Mouse (Mus musculus) midbrain, postnatal 0 days (tissue): Measurements from ENCODE around the gene Tulp1. TPM values are rescaled to one million over a fixed set of nuclear protein-coding genes. Genes with fewer than 3 reads are reported as not detected.

Source experiments
- ATAC-seq: fragments of 200-750 bp; cut with Nextera tagmentation; 2 replicates; pipeline ENCODE4 v1.8.0; 2017; ENCODE audit warnings: moderate number of reproducible peaks, mild to moderate bottlenecking, moderate TSS enrichment, moderate library complexity; ENCODE audit not compliant: low FRiP score
- DNase-seq: peaks from one replicate; pipeline ENCODE4 v3.0.0-alpha.2; 2015; ENCODE audit warnings: low spot score
- H3K27ac ChIP-seq: fragments of 300-500 bp; sonication (generic); 2 replicates; pipeline ENCODE4 v1.5.1; 2014; ENCODE audit warnings: low read depth, mild to moderate bottlenecking, low read length, mixed read lengths
- H3K27me3 ChIP-seq: fragments of 300-500 bp; sonication (generic); 2 replicates; pipeline ENCODE4 v1.6.1; 2014; ENCODE audit warnings: low read length, control low read depth, mixed read lengths; ENCODE audit not compliant: insufficient read depth
- H3K36me3 ChIP-seq: fragments of 300-500 bp; sonication (generic); 2 replicates; pipeline ENCODE4 v1.6.1; 2014; ENCODE audit warnings: low read length, control low read depth, mixed read lengths; ENCODE audit not compliant: insufficient read depth
- H3K4me1 ChIP-seq: fragments of 300-500 bp; sonication (generic); 2 replicates; pipeline ENCODE4 v1.6.1; 2014; ENCODE audit warnings: mild to moderate bottlenecking, control low read depth, antibody characterized with exemption, low read length, mixed read lengths; ENCODE audit not compliant: insufficient read depth
- H3K4me2 ChIP-seq: fragments of 300-500 bp; sonication (generic); 2 replicates; pipeline ENCODE4 v1.6.1; 2014; ENCODE audit warnings: low read depth, mild to moderate bottlenecking, low read length, mixed read lengths; ENCODE audit not compliant: poor library complexity, severe bottlenecking
- H3K4me3 ChIP-seq: fragments of 300-500 bp; sonication (generic); 2 replicates; pipeline ENCODE4 v1.5.1; 2014; ENCODE audit warnings: low read depth, mild to moderate bottlenecking, low read length, moderate library complexity
- H3K9ac ChIP-seq: fragments of 300-500 bp; sonication (generic); replicated peaks from 2 replicates; pipeline ENCODE4 v1.6.1; 2014; ENCODE audit warnings: mild to moderate bottlenecking, low read length, moderate library complexity, mixed read lengths; ENCODE audit not compliant: poor library complexity, severe bottlenecking
- H3K9me3 ChIP-seq: fragments of 300-500 bp; sonication (generic); 2 replicates; pipeline ENCODE4 v1.6.1; 2016; ENCODE audit warnings: low read length, control low read depth
- CTCF ChIP-seq: IDR thresholded peaks from 2 replicates; pipeline ENCODE4 v1.5.1; 2016; ENCODE audit warnings: antibody characterized with exemption, mild to moderate bottlenecking
- WGBS: fragments of 180-500 bp; shearing (Covaris S2); extraction: QIAGEN DNeasy Blood & Tissue Kit; methylation state at CpG from one replicate; pipeline ENCODE4 v1.1.7; 2014; 5-methylcytosine and 5-hydroxymethylcytosine counted together
- polyA plus RNA-seq: library from polyadenylated mRNA; unstranded; fragments of >200 nt; fragmentation: Nextera tagmentation; extraction: Ambion mirVana; gene quantifications from 2 replicates; pipeline ENCODE4 v1.2.1, GENCODE M21; 2015
- total RNA-seq: library from RNA; depleted of rRNA; stranded (reverse); fragments of >200 nt; gene quantifications from 2 replicates; pipeline ENCODE4 v1.2.3, GENCODE M21; 2014

The Tulp1 gene
- total and polyA plus RNA-seq, 2 experiments from 2014 or later, result 1.0 to 1.1 TPM

DNA sequence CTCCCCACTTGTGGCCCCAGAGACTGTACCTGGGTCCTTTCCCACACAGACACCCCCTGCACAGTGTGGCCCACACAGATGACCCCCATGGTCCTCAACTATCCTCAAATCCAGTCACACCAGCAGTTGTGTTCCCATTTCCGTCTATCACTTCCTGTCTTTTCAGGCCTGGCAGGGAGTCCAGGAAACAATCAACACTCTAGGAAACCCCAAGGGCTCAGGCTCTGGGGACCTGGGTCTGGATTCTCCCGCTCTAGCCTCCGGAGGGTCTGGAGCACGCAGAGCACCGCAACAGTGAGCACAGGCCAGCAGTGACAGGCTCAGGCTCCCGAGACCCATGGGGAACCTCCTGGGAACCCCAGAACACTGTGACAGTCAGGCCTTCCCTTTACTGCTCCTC lies 16.8 kb downstream of the Tulp1 start:
- no peaks in the 10 kb centered on the region for H3K36me3 ChIP-seq
- ATAC-seq (no peak), DNase-seq (no peak)
- H3K27ac ChIP-seq, result no peak overlapping the region
- H3K9me3 ChIP-seq, result no peaks in the 10 kb centered on the region
- peaks cover 11% of the 10 kb centered on the region for H3K27me3 ChIP-seq
- no peak overlapping the region for H3K4me2 ChIP-seq
- peaks cover 6% of the 10 kb centered on the region; the same call in 1 of the 2 replicates for H3K4me1 ChIP-seq
- WGBS, result 57% methylated on average over 6 of the region's 6 CpGs
- no peak overlapping the region for H3K4me3 ChIP-seq
- H3K9ac ChIP-seq, result no peak overlapping the region
- no peak for TF ChIP-seq CTCF

DNA sequence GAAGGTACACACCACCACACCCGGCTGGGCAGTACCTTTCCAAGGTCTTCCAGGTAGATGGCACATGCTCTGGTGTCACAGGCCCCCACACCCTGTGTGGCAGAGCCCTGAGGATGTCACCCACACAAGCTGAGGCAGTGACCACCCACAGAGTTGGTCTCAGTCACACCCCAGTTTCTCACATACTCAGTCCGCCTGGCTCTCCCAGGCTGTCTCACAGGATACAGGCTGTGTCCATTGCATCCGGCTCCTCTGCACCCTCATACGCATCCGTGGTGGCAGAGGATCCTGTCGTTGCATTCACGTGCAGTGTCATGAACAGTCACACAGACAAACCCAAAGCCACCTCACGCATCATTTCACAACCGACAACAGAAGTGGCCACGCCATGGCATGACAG lies 17.7 kb downstream of the Tulp1 start:
- no peak for ATAC-seq
- Histone ChIP-seq H3K4me2 (no peak overlapping the region), H3K9me3 (no peaks in the 10 kb centered on the region), H3K27ac (no peak overlapping the region), H3K27me3 (peaks cover 10% of the 10 kb centered on the region), H3K4me3 (no peak overlapping the region), H3K4me1 (peaks cover 6% of the 10 kb centered on the region; the same call in 1 of the 2 replicates), H3K9ac (no peak overlapping the region), H3K36me3 (no peaks in the 10 kb centered on the region)
- WGBS, result 81% methylated on average over 10 of the region's 10 CpGs
- no peak for DNase-seq
- no peak for TF ChIP-seq CTCF

GRCm38 (mm10) chr17:28345882-28346281 lies 19.1 kb downstream of the Tulp1 start:
- Histone ChIP-seq H3K9me3 (no peaks in the 10 kb centered on the region), H3K9ac (no peak overlapping the region), H3K4me2 (no peak overlapping the region), H3K36me3 (no peaks in the 10 kb centered on the region), H3K4me3 (no peak overlapping the region), H3K27ac (no peak overlapping the region), H3K4me1 (peaks cover 3% of the 10 kb centered on the region; the same call in 1 of the 2 replicates), H3K27me3 (no peaks in the 10 kb centered on the region)
- no peak for TF ChIP-seq CTCF
- DNase-seq (no peak), ATAC-seq (no peak)
- 21% methylated on average over 10 of the region's 10 CpGs for WGBS

DNA sequence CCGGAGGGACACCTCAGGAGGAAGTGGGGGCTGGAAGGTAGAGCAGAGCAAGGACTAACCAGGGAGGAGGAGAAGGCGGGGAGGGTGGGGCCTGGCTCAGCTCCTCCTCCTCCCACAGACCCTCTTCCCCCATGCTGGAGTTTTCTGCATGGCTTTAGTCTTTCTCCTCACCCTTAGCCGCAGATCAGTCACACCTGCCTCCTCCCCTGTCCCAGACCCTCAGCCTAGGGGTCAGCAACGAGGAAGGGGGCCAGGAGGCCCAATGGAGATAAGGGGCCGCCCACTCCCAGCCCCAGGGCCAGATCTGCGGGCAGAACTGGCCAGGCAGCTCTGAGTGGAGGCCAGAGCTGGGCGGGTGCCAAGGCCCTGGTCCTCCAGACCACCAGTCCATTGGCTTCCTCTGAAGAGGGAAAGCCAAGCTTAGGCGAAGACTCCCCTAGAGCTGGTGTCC lies 19.7 kb downstream of the Tulp1 start:
- DNase-seq (no peak), ATAC-seq (no peak)
- peaks cover 3% of the 10 kb centered on the region; the same call in 1 of the 2 replicates for H3K4me1 ChIP-seq
- no peaks in the 10 kb centered on the region for H3K9me3 ChIP-seq
- H3K4me3 ChIP-seq, result no peak overlapping the region
- no peak overlapping the region for H3K27ac ChIP-seq
- no peaks in the 10 kb centered on the region for H3K27me3 ChIP-seq
- 15% methylated on average over 7 of the region's 8 CpGs for WGBS
- H3K36me3 ChIP-seq, result no peaks in the 10 kb centered on the region
- no peak for TF ChIP-seq CTCF
- no peak overlapping the region for H3K9ac ChIP-seq
- H3K4me2 ChIP-seq, result no peak overlapping the region

DNA sequence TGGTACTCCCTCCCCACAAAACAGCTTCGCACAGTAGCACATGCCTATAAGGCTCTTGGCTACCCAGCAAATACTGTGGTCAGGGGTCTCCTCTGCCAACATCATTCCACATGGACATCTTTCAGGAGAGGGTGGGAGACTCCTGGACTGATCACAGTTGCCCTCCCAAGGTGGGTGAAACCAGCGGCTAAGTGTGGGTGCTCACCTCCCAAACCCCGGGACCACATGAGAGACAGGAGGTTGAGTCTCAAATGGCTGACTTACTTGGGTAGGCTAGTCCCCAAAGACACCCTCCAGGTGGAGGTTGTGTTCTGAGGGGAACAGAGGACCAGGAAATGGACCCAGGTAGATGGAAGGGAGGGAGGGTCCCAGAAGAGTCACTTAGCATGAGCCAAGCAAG lies 20.4 kb downstream of the Tulp1 start:
- H3K27me3 ChIP-seq, result no peaks in the 10 kb centered on the region
- no peak overlapping the region for H3K4me3 ChIP-seq
- WGBS, result 61% methylated on average over 3 of the region's 3 CpGs
- no peaks in the 10 kb centered on the region for H3K9me3 ChIP-seq
- no peak overlapping the region for H3K9ac ChIP-seq
- ATAC-seq, result no peak
- DNase-seq, result no peak
- peaks cover under 1% of the 10 kb centered on the region; the same call in 1 of the 2 replicates for H3K4me1 ChIP-seq
- H3K4me2 ChIP-seq, result no peak overlapping the region
- H3K36me3 ChIP-seq, result no peaks in the 10 kb centered on the region
- no peak overlapping the region for H3K27ac ChIP-seq
- no peak for TF ChIP-seq CTCF

DNA sequence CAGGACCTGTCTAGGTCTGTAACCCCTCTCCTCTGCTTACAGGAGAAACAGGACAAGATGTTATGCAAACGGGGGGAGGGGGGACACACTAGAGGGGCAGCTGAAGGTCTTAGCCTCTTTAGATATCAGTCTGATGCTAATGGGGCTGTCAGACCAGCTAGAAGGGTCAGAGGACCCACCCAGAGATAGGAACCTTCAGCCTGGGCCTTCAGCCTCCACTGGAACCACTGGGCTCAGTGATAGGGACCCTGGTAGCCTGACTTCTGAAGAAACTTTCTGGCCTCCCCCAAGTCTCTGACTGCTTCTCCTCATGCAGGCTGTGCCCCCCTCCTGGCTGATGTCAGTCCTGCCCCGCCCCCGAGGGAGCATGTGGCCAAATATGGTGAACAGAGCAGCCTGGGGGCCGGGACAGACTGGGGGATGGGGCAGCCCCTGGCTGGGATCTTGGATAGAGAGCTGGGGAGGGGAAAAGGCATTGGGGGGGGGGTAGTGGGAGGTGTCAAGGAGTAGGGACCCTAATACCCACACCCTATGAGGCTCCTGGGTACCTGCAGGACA lies 20.9 kb downstream of the Tulp1 start:
- Histone ChIP-seq H3K27me3 (no peaks in the 10 kb centered on the region), H3K27ac (no peak overlapping the region), H3K36me3 (no peaks in the 10 kb centered on the region), H3K4me2 (no peak overlapping the region), H3K9ac (no peak overlapping the region), H3K9me3 (no peaks in the 10 kb centered on the region), H3K4me3 (no peak overlapping the region), H3K4me1 (no peaks in the 10 kb centered on the region)
- ATAC-seq (no peak), DNase-seq (no peak)
- no peak for TF ChIP-seq CTCF
- 38% methylated on average over 4 of the region's 4 CpGs for WGBS
